Mouse (Mus musculus): ENCODE data around the gene Vps26b. TPM values are rescaled to one million over a fixed set of nuclear protein-coding genes. Genes with fewer than 3 reads are reported as not detected.

Gene Vps26b
- total RNA-seq, 2 experiments from 2014 or later = 30.9 to 35.6 TPM

DNA sequence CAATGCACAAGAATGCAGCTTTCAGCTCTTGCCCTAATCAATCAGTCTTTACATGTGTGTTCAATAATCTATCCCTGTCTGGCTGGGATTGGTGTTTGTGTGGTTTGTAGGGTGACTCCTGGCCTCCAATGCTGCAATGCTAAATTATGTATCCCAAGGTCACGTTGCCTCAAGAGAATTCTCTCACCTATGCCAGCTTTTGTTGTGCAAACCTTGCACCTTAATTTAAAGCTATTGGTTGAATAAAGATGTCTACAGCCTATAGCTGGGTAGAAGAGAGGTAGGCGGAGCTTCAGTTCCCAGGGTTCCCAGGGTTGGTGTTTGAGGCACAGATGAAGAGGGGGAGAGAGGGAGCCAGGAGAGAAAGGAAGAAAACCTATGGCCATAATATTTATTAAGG, 32.4 kb downstream of the Vps26b start:
- no peak for DNase-seq
- intact Hi-C loops (cut with DNase I) = no loop called here

DNA sequence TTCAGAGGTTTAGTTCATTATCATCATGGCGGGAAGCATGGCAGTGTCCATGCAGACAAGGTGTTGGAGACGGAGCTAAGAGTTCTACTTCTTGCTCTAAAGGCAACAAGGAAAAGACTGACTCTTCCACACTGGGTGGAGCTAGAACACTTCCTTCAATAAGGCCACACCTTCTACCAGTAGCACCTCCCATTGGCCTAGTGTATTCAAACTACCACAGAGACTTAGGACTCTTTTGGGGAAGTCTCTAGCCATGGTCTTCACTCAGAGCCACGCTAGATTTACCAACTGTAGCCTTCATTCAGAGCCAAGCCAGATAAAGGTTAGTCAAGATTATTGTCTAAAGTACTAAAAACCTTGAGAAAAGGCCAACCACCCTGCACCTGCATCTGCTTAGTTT, 32.8 kb downstream of the Vps26b start:
- intact Hi-C loops (cut with DNase I) = no loop called here
- DNase-seq = no peak

DNA sequence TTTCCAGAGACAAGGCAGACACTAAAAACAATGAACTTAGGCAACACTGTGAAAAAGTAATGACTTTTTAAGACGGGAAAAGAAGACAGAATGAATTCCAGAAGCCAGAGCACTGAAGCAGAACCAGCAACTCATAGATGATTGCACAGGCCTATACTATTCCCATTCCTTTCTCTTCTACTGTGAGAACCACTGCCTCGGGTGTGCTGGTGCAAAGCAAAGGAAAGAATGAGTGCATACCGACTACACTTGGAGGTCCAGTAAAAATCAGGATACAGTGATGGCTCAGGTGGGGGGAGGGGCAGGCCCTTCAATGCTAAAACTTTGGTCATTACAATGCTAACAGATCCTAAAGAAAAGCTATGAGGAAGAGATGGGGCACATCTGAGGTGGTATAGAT, 36.0 kb downstream of the Vps26b start:
- intact Hi-C loops (cut with DNase I) = no loop called here
- DNase-seq = no peak

DNA sequence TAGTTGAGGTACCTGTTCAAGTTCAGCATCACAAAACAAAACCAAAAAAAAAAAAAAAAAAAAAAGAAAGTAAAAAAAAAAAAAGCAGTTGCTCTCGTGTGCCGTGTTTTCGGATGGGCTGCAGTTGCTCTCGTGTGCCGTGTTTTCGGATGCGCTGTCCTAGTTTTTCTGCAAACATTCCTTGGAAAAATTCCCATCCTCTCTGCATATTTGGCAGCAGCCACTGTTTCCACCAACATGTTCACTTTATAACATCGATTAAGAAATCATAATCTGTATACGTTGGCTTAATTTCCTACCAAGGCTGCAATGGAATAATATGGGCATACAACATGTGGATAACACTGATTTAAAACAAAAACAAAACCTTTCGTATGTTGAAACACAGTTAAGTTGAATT, 36.7 kb downstream of the Vps26b start:
- no peak for DNase-seq
- intact Hi-C loops (cut with DNase I) = no loop called here

DNA sequence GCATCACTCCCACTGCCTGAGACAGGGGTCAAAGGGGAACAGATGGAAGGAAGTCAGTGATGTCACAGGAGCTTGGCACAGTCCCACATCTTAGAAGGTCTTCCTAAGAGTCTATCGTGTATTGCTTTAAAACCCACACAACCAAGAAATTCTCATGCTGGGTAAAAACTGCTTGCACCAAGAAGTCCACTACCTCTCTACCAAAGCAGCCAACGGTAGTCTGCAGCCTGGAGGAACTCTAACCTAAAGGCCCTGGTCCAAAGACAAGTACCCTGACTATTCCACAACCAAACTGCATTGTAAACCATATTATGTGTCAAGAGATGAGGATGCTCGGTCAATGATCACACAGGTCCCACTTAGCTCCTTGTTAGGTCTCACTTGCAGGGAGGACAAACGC, 39.7 kb downstream of the Vps26b start:
- intact Hi-C loops (cut with DNase I) = no loop called here
- no peak for DNase-seq

DNA sequence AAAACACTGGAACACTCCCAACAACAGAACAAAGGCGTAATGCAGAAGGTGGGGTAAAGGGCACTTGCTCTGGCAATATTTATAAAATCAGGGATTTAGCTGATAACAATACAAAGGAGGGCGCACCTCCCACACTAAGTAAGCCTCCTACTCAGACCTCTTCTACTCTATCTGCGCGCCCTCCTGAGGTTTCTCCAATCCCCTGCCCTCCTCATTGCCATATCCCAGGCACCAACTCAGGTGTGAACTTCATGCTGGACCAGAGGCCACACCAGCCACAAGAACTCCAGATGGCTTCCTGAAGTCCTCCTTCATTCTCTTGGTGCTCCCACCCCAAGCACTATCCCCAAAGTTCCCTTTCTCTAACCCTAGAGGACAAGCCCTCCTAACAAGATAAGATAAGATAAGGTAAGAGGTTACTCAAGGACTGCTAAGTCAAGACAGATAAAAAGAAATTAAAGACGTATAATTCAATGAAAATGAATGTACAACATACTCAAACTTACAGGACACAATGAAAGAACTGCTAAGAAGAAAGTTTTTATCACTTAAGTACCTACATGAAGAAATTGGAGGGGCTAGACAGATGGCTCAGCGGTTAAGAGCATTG, 44.1 kb downstream of the Vps26b start:
- intact Hi-C loops (cut with DNase I) = no loop called here
- DNase-seq = no peak

DNA sequence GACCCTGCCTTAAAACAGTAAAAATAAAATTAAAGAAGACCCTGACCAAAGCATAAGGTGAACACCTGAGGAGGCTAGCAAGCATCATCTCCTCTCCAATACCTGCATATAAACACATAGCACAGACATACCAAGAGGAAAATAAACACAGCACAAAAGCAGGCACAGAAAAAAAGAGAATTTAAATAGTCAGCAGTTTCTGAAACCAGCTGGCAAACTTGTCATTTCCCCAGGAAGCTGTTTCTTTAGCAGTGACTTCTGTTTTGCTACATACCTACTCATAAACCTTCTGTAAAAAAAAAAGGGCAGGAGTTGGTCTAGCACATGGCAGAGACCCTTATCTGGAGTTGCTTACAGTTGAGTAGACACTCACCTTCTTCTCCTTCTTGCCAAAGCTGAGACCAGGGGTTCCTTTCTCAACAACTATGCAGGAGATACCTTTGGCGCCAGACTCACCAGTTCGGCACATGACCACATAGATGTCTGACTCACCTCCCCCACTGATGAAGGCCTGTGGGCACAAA, 44.7 kb downstream of the Vps26b start:
- no peak for DNase-seq
- intact Hi-C loops (cut with DNase I) = no loop called here

DNA sequence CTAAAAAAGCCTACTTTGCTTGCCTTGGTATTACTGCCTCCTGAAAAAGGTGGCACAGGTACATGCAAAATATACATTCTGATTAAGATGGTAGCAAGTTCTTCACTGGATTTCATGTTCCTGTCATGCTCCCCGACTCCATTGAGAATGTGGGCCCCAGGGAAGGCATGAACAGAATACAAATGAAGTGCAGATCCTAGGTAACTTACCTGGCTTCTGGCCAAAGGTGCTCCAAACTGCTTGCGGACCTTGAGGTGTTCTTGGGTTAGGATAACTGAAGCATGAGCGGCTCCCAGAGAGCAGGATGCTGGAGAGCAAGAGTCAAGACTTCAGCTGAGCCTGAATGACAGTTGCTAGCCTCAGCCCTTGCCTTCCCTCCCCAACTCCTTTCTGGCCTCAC, 51.1 kb downstream of the Vps26b start:
- DNase-seq = no peak
- intact Hi-C loops (cut with DNase I) = no loop called here

DNA sequence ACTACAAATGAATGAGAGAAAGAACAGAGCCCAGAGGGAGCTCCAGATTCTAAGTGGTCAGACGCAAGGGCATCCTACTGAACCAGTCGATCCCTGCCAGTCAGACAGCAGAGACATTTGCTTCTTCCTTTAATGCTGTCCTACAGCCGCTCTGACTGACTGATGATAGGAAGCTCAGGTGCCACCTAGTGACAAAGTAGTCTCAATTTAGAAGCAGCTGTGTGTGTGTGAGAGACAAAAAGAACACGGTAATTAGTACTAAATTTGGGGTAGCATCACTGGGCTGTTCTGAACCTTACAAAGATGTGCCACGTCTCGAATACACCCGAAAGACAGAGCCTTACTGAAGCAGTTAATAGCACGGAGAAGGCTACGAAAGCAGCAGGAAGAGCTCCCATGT, 52.1 kb downstream of the Vps26b start:
- no peak for DNase-seq
- intact Hi-C loops (cut with DNase I) = no loop called here

Other genes with a start within 250 kb of the Vps26b start
- gene Glb1l2, start 223.6 kb downstream of the Vps26b start, total RNA-seq (2021) = 1 to 10 TPM in 1 of 2 experiments, under 1 TPM in 1; 0.67 to 1.9 TPM
- not detected for gene Glb1l3, start 169.2 kb downstream of the Vps26b start, total RNA-seq (2021)
- not detected for gene Gm1110, start 107.0 kb downstream of the Vps26b start, total RNA-seq (2021)
- gene Acad8, start 30.5 kb downstream of the Vps26b start, total RNA-seq (2021) = 10 to 100 TPM; 52.3 to 54.0 TPM
- 10 to 100 TPM; 29.0 to 32.7 TPM for gene Thyn1, start 30.4 kb downstream of the Vps26b start, total RNA-seq (2021)
- gene Ncapd3, start 110 bp upstream of the Vps26b start, total RNA-seq (2021) = 10 to 100 TPM; 17.6 to 18.6 TPM
- gene Jam3, start 125.4 kb upstream of the Vps26b start, total RNA-seq (2021) = 10 to 100 TPM; 21.0 to 22.7 TPM